Mouse (Mus musculus) forebrain, embryonic 13.5 days (tissue): ENCODE measurements around the gene Gm9821. TPM values are rescaled to one million over a fixed set of nuclear protein-coding genes. Genes with fewer than 3 reads are reported as not detected.
A peak's percentile ranks its signal among the peaks of the same experiment; 100 is the strongest.

Experiments used
- ATAC-seq: fragments of 200-750 bp; cut with Nextera tagmentation; 2 replicates; pipeline ENCODE4 v1.8.0; 2017
- H3K27ac ChIP-seq: fragments of 300-500 bp; sonication (generic); 2 replicates; pipeline ENCODE4 v1.5.1; 2015; ENCODE audit warnings: inconsistent platforms, mild to moderate bottlenecking, moderate library complexity
- H3K27me3 ChIP-seq: fragments of 300-500 bp; sonication (generic); 2 replicates; pipeline ENCODE4 v1.6.1; 2015; ENCODE audit warnings: mild to moderate bottlenecking, inconsistent platforms
- H3K36me3 ChIP-seq: fragments of 300-500 bp; sonication (generic); 2 replicates; pipeline ENCODE4 v1.6.1; 2015; ENCODE audit warnings: mild to moderate bottlenecking, inconsistent platforms; ENCODE audit not compliant: poor library complexity, severe bottlenecking
- H3K4me1 ChIP-seq: fragments of 300-500 bp; sonication (generic); 2 replicates; pipeline ENCODE4 v1.6.1; 2015; ENCODE audit warnings: inconsistent platforms
- H3K4me2 ChIP-seq: fragments of 300-500 bp; sonication (generic); 2 replicates; pipeline ENCODE4 v1.6.1; 2015; ENCODE audit warnings: inconsistent platforms, mild to moderate bottlenecking, moderate library complexity
- H3K4me3 ChIP-seq: fragments of 300-500 bp; sonication (generic); 2 replicates; pipeline ENCODE4 v1.5.1; 2015; ENCODE audit warnings: mild to moderate bottlenecking, inconsistent platforms
- H3K9ac ChIP-seq: fragments of 300-500 bp; sonication (generic); 2 replicates; pipeline ENCODE4 v1.6.1; 2015; ENCODE audit warnings: mild to moderate bottlenecking, inconsistent platforms
- H3K9me3 ChIP-seq: fragments of 300-500 bp; sonication (generic); replicated peaks from 2 replicates; pipeline ENCODE4 v1.6.1; 2016; ENCODE audit warnings: inconsistent platforms
- WGBS: fragments of 180-500 bp; shearing (Covaris S2); methylation state at CpG from one replicate; pipeline ENCODE4 v1.1.7; 2015; 5-methylcytosine and 5-hydroxymethylcytosine counted together
- polyA plus RNA-seq: library from polyadenylated mRNA; unstranded; fragments of >200 nt; fragmentation: Nextera tagmentation; extraction: Ambion mirVana; gene quantifications from 2 replicates; pipeline ENCODE4 v1.2.1, GENCODE M21; 2015

The Gm9821 gene
- 0.18 and 0.41 TPM in 2 replicates for polyA plus RNA-seq

GRCm38 (mm10) chr2:91945483-91945882 lies at the start of gene Gm9821:
Gene Gm9821, plus strand, starts transcription at chr2:91945703.
- Histone ChIP-seq H3K9me3 (no peaks in the 10 kb centered on the region), H3K27me3 (no peaks in the 10 kb centered on the region), H3K27ac (no peak within 1 kb of the TSS; the same call in 1 of the 2 replicates), H3K36me3 (peaks cover 12% of the 10 kb centered on the region; the same call in 1 of the 2 replicates), H3K9ac (0 out of 2 replicates have a peak within 1 kb of the TSS, but pooled peaks have one; percentile 27), H3K4me2 (no peak within 1 kb of the TSS), H3K4me1 (peaks cover 59% of the 10 kb centered on the region), H3K4me3 (no peak within 1 kb of the TSS)
- no peak for ATAC-seq
- WGBS = 87% methylated on average over 18 of the region's 18 CpGs

DNA sequence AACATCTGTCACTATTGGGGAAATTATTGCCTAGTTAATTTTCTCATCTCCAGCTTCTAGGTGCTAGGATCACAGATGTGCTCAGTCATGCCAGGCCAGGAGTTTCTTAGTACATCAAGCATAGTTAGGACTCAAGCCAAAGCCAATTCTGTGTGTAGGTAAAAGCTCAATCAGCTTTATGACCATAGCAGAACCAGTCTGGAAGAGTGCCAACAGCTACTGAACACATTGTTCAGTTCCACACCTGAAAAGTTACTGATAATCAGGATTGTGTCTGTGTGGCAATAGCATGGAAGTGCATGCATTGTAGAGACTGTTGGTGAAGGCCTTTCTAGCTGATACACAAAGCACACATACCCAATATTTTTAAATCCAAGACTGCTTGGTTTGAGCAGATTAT lies 47.5 kb upstream of the Gm9821 start:
- no peaks in the 10 kb centered on the region for H3K9me3 ChIP-seq
- no peaks in the 10 kb centered on the region for H3K27me3 ChIP-seq
- no peaks in the 10 kb centered on the region for H3K4me1 ChIP-seq
- peaks cover 21% of the 10 kb centered on the region; the same call in 1 of the 2 replicates for H3K36me3 ChIP-seq
- no peak overlapping the region for H3K4me3 ChIP-seq
- no peak for ATAC-seq
- H3K9ac ChIP-seq = no peak overlapping the region
- H3K4me2 ChIP-seq = no peak overlapping the region
- H3K27ac ChIP-seq = no peak overlapping the region

GRCm38 (mm10) chr2:91899141-91899540 lies 46.4 kb upstream of the Gm9821 start:
- H3K27ac ChIP-seq = no peak overlapping the region
- WGBS = 93% methylated on average over 3 of the region's 3 CpGs
- H3K9me3 ChIP-seq = no peaks in the 10 kb centered on the region
- no peak overlapping the region for H3K4me2 ChIP-seq
- peaks cover 6% of the 10 kb centered on the region for H3K4me1 ChIP-seq
- H3K4me3 ChIP-seq = no peak overlapping the region
- ATAC-seq = no peak
- H3K27me3 ChIP-seq = no peaks in the 10 kb centered on the region
- H3K9ac ChIP-seq = no peak overlapping the region
- peaks cover 21% of the 10 kb centered on the region; the same call in 1 of the 2 replicates for H3K36me3 ChIP-seq

- Histone ChIP-seq H3K27me3 (no peaks in the 10 kb centered on the region), H3K9me3 (no peaks in the 10 kb centered on the region), H3K9ac (no peak overlapping the region), H3K4me3 (no peak overlapping the region), H3K4me1 (peaks cover 19% of the 10 kb centered on the region), H3K27ac (no peak overlapping the region), H3K36me3 (peaks cover 22% of the 10 kb centered on the region), H3K4me2 (no peak overlapping the region)
- ATAC-seq = no peak
- WGBS = 95% methylated on average over 8 of the region's 8 CpGs
Measured at GRCm38 (mm10) chr2:91900431-91900830, 45.1 kb upstream of the Gm9821 start.

GRCm38 (mm10) chr2:91902336-91902735 lies 43.2 kb upstream of the Gm9821 start:
- Histone ChIP-seq H3K27me3 (no peaks in the 10 kb centered on the region), H3K9me3 (no peaks in the 10 kb centered on the region), H3K4me1 (peaks cover 26% of the 10 kb centered on the region), H3K27ac (no peak overlapping the region), H3K9ac (no peak overlapping the region), H3K4me2 (no peak overlapping the region), H3K36me3 (peaks cover 38% of the 10 kb centered on the region), H3K4me3 (no peak overlapping the region)
- no peak for ATAC-seq
- WGBS = 72% methylated on average over 5 of the region's 5 CpGs

DNA sequence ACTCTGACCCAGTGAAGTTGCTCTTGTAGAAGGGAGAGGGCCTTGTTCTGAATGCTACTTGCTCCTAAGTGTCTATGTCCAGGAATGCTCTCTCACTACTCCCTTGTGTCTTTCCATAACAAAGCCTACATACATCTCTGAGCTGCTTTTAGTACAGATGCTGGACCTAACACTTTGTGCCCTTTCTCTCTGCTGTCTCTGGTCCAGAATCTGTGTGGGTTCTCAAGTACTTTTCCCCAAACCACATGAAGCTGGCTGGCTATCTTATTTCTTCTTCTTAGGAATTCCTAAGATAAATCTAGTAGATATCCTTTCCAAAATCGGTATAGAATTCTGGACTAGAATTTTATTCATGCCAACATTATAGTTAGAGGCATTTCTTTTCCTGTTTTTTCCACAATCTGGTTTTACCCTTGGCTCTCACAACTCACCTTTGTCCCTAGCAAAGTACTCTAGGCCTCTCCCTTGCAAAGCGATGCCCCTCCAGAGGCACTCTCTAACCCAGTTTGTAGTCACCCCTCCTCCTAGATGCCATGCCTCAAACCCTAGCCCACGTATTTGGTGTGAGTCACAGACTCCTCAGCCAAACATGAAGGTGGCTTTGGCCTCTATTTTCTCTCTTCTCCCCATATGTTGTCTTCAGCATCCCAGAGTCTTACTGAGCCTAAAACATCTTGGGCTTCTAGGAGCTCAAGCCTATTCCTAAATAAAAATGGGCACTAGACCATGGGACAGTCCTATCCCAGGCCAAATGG lies 42.2 kb upstream of the Gm9821 start:
- no peak for ATAC-seq
- H3K4me1 ChIP-seq = peaks cover 26% of the 10 kb centered on the region
- 95% methylated on average over 3 of the region's 3 CpGs for WGBS
- peaks cover 38% of the 10 kb centered on the region for H3K36me3 ChIP-seq
- no peaks in the 10 kb centered on the region for H3K9me3 ChIP-seq
- H3K27ac ChIP-seq = no peak overlapping the region
- no peaks in the 10 kb centered on the region for H3K27me3 ChIP-seq
- no peak overlapping the region for H3K4me2 ChIP-seq
- no peak overlapping the region for H3K4me3 ChIP-seq
- no peak overlapping the region for H3K9ac ChIP-seq

DNA sequence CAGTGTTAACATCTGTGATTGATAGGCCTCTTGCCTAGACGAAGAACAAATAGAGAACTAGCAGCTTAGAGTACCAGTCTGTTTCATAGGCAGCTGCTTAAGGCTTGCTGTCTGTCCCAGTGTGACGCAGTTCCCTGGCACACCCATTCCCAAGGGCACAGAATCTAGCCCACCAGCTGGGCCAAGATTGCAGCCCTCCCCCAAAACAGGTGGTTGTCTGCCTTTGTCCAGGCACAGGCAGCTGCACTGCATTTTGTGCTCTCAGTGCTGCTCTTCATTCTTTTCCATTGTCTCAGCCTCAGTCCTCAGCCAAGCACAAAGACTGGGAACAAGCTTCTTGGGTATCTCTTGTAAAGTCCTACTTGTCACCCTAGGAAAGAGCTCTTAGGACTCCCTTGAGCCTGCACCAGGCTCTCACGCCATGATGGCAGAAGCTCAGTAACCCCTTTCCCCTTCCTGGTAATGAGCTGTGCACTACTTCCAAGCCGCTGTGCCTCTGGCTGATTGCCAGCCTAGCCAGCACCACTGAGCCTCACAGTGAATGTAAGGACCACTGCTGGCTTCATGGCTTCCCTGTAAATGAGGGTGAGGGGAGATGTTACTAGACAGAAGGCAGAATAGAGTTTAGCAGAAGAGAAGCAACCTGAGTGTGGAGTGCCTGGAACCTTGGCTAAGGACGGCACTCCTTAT lies 40.7 kb upstream of the Gm9821 start:
- Histone ChIP-seq H3K27ac (peak overlapping the region; percentile 83), H3K9me3 (no peaks in the 10 kb centered on the region), H3K9ac (no peak overlapping the region), H3K36me3 (peaks cover 38% of the 10 kb centered on the region), H3K4me3 (no peak overlapping the region), H3K4me1 (peaks cover 26% of the 10 kb centered on the region), H3K27me3 (no peaks in the 10 kb centered on the region), H3K4me2 (no peak overlapping the region; the same call in 1 of the 2 replicates)
- WGBS = 33% methylated on average over 5 of the region's 5 CpGs
- ATAC-seq = peak; percentile 90

- Histone ChIP-seq H3K4me2 (no peak overlapping the region), H3K27ac (no peak overlapping the region), H3K9ac (no peak overlapping the region), H3K36me3 (peaks cover 40% of the 10 kb centered on the region), H3K9me3 (no peaks in the 10 kb centered on the region), H3K4me1 (peaks cover 26% of the 10 kb centered on the region), H3K4me3 (no peak overlapping the region), H3K27me3 (no peaks in the 10 kb centered on the region)
- 95% methylated on average over 2 of the region's 2 CpGs for WGBS
- no peak for ATAC-seq
Measured at GRCm38 (mm10) chr2:91906141-91906540, 39.4 kb upstream of the Gm9821 start.

- 86% methylated on average over 3 of the region's 3 CpGs for WGBS
- Histone ChIP-seq H3K27me3 (no peaks in the 10 kb centered on the region), H3K9ac (no peak overlapping the region), H3K4me3 (no peak overlapping the region), H3K36me3 (peaks cover 81% of the 10 kb centered on the region), H3K4me2 (no peak overlapping the region), H3K4me1 (no peaks in the 10 kb centered on the region), H3K9me3 (no peaks in the 10 kb centered on the region), H3K27ac (no peak overlapping the region)
- no peak for ATAC-seq
Measured at GRCm38 (mm10) chr2:91912616-91913015, 32.9 kb upstream of the Gm9821 start.

DNA sequence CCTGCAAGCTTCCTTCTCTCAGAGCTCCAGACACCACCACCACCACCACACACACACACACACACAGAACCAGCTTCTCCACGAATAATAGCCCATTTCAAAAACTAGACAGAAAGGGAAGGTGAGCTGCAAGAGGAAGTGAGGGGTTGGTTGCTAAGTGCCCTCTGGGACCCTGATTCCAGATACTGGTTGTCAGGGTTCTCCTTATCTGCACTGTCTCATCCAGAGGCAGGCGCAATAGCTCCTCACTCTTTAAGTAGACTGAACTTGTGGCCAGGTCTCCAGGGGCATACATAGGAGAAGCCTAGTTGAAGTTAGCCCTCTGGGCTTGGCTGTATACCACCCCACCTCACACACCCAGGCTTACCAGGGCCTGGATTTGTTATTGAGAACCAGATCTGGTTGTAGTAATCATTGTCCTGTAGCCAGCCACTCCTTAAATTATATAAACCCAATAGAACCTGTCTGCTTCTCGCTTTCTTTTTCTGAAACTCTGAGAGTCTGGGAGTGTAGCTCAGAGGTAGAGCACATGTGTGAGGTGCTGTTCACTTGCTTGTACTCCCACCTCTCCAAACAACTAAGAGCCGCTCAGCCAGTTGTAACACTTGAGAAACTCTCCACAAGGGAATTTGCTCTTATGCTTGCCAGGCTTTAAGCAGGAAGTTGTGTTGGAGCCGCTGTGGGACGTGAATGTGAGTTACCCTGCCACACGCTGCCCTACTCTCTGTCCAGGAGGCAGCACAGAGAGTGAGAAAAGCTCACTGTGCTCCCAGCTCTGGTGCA lies 32.0 kb upstream of the Gm9821 start:
- WGBS = 91% methylated on average over 7 of the region's 7 CpGs

DNA sequence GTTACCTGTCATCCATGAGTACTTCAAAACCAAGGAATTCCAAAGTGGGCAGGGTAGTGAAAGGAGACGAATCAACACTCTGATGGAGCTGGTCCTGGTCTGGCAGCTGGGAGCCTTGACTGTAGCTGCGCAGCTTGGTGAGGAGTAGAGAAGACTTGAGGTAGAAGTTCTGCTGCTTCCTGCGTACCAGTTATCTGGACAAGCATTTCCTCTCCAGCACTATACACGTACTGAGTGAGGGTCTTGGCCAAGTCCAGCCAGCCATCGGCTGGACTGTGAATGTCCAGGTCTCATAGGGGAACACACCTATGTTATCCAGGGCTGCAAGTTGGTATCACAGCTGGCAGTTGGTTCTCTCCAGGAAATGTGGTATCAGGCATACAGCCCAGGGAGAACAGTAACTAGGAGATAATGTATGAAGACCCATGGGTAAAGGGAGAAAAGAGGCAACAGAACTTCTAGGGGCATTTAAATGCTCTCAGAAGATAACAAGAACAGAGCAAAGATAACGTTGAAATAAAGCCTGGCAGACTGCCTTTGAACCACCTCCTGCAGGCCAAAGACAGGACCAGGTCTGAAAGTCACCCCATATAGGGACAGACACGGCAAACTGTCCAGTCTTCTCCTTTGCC lies 29.0 kb upstream of the Gm9821 start:
- Histone ChIP-seq H3K4me2 (no peak overlapping the region), H3K9ac (no peak overlapping the region), H3K27me3 (peaks cover 19% of the 10 kb centered on the region), H3K4me3 (no peak overlapping the region), H3K9me3 (no peaks in the 10 kb centered on the region), H3K27ac (no peak overlapping the region), H3K4me1 (peaks cover 5% of the 10 kb centered on the region), H3K36me3 (peaks cover 73% of the 10 kb centered on the region)
- WGBS = 89% methylated on average over 7 of the region's 7 CpGs
- ATAC-seq = no peak

More for the DNA sequence above, 32.0 kb upstream of the Gm9821 start:
- H3K4me1 ChIP-seq = no peaks in the 10 kb centered on the region
- H3K27ac ChIP-seq = no peak overlapping the region
- H3K4me2 ChIP-seq = no peak overlapping the region
- no peak overlapping the region for H3K9ac ChIP-seq
- ATAC-seq = no peak
- H3K4me3 ChIP-seq = no peak overlapping the region
- H3K9me3 ChIP-seq = no peaks in the 10 kb centered on the region
- peaks cover 90% of the 10 kb centered on the region for H3K36me3 ChIP-seq
- H3K27me3 ChIP-seq = no peaks in the 10 kb centered on the region
